Mouse (Mus musculus): ENCODE measurements around the gene Olfr370. TPM values are rescaled to one million over a fixed set of nuclear protein-coding genes. Genes with fewer than 3 reads are reported as not detected.
"Not testable (repeated sequence)": the region's sequence is repeated elsewhere in the genome, so short reads cannot be mapped to it uniquely, and the experiment has no call there.

The Olfr370 gene
- polyA plus RNA-seq (2012; rRNA removed), result not detected in 2 replicates

DNA sequence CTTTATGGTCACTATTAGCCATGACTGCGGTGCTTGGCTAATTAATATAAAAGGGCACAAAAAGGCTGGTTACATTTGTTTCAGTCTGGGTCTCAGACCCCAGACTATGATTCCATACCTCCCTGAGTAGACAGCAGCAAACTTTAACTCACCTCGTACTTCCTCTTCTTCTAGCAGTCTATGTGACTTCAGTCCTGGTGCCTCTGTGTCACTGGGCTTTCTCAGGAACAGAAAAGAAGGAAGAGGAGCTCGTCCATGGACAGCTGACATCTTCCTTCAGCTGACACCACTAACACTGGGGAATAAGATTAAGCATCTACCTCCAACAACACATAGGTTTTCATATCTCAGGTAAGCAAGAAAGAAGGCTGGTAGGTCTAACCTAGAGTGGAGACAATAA is at the start of gene Olfr370:
Gene Olfr370, plus strand, starts transcription at position 45 of the 400 bp plus-strand sequence.
- Histone ChIP-seq H3K4me1 (ENCODE audit: control insufficient read depth, insufficient read depth, low read length) (no peaks in the 10 kb centered on the region), H3K27ac (ENCODE audit: insufficient read depth, low read length) (no peak within 1 kb of the TSS), H3K27me3 (ENCODE audit: control insufficient read depth, insufficient read depth, low read length) (no peaks in the 10 kb centered on the region), H3K4me3 (replicated peaks; ENCODE audit: insufficient read depth, low read depth, low read length) (no peak within 1 kb of the TSS)
- TF ChIP-seq POLR2A (IDR thresholded peaks at IDR 0.05; ENCODE audit: borderline replicate concordance, insufficient read depth, low read length) (no peak), CTCF (IDR thresholded peaks at IDR 0.05; ENCODE audit: borderline replicate concordance, insufficient read depth, low read depth, low read length) (no peak)
- 65% methylated on average over 3 of the region's 3 CpGs for WGBS
- DNase-seq, result no peak

DNA sequence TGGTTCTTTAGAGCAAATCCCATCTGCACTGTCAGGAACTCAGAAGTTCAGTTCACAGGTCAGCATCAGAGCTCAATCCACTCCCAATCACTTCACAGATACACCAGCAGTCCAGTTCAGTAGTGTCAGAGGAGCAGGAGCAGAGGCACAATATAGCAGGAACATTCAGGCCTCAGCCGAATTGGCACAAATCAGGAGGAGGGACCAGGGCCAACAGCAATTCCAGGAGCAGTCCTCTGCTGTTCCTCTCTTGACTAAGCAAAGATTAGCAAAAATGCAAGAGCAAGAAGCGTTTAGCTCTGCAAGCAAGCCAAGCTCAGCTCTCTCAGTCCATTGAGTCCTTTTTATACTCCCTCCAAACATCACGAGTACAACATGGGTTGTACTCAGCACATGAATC is 23.9 kb upstream of the Olfr370 start:
- Histone ChIP-seq H3K4me1 (ENCODE audit: control insufficient read depth, insufficient read depth, low read length) (no peaks in the 10 kb centered on the region), H3K27ac (ENCODE audit: insufficient read depth, low read length) (no peak overlapping the region), H3K27me3 (ENCODE audit: control insufficient read depth, insufficient read depth, low read length) (no peaks in the 10 kb centered on the region), H3K4me3 (replicated peaks; ENCODE audit: insufficient read depth, low read depth, low read length) (no peak overlapping the region)
- TF ChIP-seq POLR2A (IDR thresholded peaks at IDR 0.05; ENCODE audit: borderline replicate concordance, insufficient read depth, low read length) (no peak), CTCF (IDR thresholded peaks at IDR 0.05; ENCODE audit: borderline replicate concordance, insufficient read depth, low read depth, low read length) (no peak)
- no peak for DNase-seq
- 74% methylated on average over 3 of the region's 3 CpGs for WGBS

DNA sequence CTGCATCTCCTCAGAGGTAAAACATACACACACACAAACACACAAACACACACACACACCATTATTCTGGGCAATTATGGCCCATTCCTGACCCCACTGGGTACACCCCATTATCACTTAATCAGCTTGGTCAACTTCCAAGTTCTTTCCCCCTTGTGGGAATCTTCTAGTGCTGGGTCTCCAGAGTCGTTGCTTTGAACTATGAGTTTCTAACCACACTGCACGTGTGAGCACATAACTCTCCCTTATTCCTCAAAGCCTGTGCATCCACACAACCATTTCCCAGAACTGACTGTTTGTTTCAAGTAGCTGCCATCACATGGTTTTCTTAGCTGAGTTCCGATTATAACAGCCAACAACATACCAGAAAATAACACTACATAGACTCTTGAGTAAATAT is 15.1 kb upstream of the Olfr370 start:
- Histone ChIP-seq H3K4me3 (replicated peaks; ENCODE audit: insufficient read depth, low read depth, low read length) (no peak overlapping the region), H3K27ac (ENCODE audit: insufficient read depth, low read length) (no peak overlapping the region), H3K4me1 (ENCODE audit: control insufficient read depth, insufficient read depth, low read length) (no peaks in the 10 kb centered on the region), H3K27me3 (ENCODE audit: control insufficient read depth, insufficient read depth, low read length) (no peaks in the 10 kb centered on the region)
- no peak for DNase-seq
- WGBS, result 71% methylated on average over 3 of the region's 3 CpGs
- no peak for TF ChIP-seq POLR2A (IDR thresholded peaks at IDR 0.05; ENCODE audit: borderline replicate concordance, insufficient read depth, low read length)
- TF ChIP-seq CTCF (IDR thresholded peaks at IDR 0.05; ENCODE audit: borderline replicate concordance, insufficient read depth, low read depth, low read length), result no peak

DNA sequence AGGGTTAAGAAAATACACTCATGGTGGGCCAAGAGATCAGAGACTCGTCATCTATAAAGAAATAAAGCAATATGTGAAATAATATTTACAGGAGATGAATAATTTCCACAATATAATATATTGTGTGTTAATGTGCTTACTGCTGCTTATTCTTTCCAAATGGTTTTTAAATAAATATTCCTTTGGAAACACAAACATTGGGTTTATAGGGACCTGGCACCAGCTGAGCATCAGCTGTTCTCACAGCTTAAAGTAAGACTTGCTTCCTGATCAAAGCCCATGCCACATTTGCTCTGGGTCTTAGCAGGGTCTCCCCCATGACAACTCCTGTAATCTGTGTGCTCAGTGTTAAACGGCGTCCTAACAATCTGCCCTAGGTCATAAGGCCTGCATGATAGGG is 14.7 kb upstream of the Olfr370 start:
- not testable (repeated sequence) for H3K4me3 ChIP-seq (replicated peaks; ENCODE audit: insufficient read depth, low read depth, low read length); H3K4me1 ChIP-seq (ENCODE audit: control insufficient read depth, insufficient read depth, low read length); H3K27me3 ChIP-seq (ENCODE audit: control insufficient read depth, insufficient read depth, low read length); H3K27ac ChIP-seq (ENCODE audit: insufficient read depth, low read length); DNase-seq
- 77% methylated on average over 3 of the region's 3 CpGs for WGBS

DNA sequence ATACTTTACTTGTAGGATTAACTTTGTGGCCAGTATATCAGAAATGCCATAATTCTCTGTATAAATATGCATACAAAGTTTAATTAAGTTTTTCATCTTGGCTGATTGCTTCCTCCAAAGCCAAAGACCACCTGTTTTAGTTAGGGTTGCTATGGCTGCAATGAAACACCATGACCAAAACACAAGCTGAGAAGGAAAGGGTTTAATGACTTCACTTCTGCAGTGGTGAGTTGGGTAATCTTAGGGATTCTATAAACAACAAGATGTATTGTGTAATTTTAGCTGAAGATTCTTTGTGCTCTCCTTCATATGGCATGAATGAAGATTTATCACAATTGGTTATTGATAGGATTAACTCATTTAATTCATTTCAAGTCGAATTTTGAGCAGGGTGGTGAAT is 14.3 kb upstream of the Olfr370 start:
- no peak for DNase-seq
- Histone ChIP-seq H3K27ac (ENCODE audit: insufficient read depth, low read length) (no peak overlapping the region), H3K4me3 (replicated peaks; ENCODE audit: insufficient read depth, low read depth, low read length) (no peak overlapping the region), H3K27me3 (ENCODE audit: control insufficient read depth, insufficient read depth, low read length) (no peaks in the 10 kb centered on the region), H3K4me1 (ENCODE audit: control insufficient read depth, insufficient read depth, low read length) (no peaks in the 10 kb centered on the region)
- 20% methylated on average over 1 of the region's 1 CpGs for WGBS
- TF ChIP-seq POLR2A (IDR thresholded peaks at IDR 0.05; ENCODE audit: borderline replicate concordance, insufficient read depth, low read length) (no peak), CTCF (IDR thresholded peaks at IDR 0.05; ENCODE audit: borderline replicate concordance, insufficient read depth, low read depth, low read length) (no peak)

DNA sequence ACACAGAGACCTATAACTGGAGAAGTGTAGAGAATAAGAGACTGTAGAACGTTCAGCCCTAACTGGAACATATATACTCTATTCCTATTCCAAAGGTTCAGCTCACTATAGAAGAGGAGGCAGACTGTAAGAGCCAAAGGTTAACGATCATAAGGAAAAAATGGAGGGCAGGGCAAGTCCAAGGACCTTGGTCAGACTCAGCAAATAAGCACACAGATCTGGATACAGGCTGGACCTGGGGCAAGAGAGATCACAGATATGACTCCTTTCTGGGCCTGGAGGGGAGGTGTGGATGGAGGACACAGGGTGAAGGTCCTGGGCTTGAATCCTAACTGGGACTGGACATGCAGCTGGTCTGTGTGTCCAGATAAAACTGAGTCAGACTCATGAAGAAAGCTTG is 778 bp upstream of the Olfr370 start:
- TF ChIP-seq POLR2A (IDR thresholded peaks at IDR 0.05; ENCODE audit: borderline replicate concordance, insufficient read depth, low read length), result no peak
- no peak for TF ChIP-seq CTCF (IDR thresholded peaks at IDR 0.05; ENCODE audit: borderline replicate concordance, insufficient read depth, low read depth, low read length)
- Histone ChIP-seq H3K27me3 (ENCODE audit: control insufficient read depth, insufficient read depth, low read length) (no peaks in the 10 kb centered on the region), H3K4me1 (ENCODE audit: control insufficient read depth, insufficient read depth, low read length) (no peaks in the 10 kb centered on the region), H3K4me3 (replicated peaks; ENCODE audit: insufficient read depth, low read depth, low read length) (no peak overlapping the region), H3K27ac (ENCODE audit: insufficient read depth, low read length) (no peak overlapping the region)
- WGBS, result 77% methylated on average over 2 of the region's 2 CpGs
- DNase-seq, result no peak

DNA sequence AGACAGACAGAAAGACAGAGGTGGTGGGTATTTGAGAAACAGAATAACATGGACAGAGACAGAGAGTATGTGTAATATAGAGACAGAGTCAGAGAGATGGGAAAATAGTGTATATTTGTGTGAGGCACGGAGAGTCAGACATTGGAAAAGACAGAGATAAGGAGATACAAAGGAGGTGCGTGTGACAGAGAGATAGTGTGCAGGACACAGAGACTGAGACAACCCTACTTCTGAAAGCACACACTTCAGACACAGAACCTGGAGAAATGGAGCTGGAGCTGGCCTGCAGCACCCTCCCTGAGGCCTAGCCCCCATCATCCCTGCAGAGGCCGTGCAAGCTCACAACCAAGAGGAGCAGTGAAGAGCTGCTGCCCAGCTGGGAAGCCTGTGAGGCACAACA is 27.1 kb downstream of the Olfr370 start:
- no peak for DNase-seq
- 79% methylated on average over 3 of the region's 3 CpGs for WGBS
- Histone ChIP-seq H3K27me3 (ENCODE audit: control insufficient read depth, insufficient read depth, low read length) (no peaks in the 10 kb centered on the region), H3K27ac (ENCODE audit: insufficient read depth, low read length) (no peak overlapping the region), H3K4me3 (replicated peaks; ENCODE audit: insufficient read depth, low read depth, low read length) (no peak overlapping the region), H3K4me1 (ENCODE audit: control insufficient read depth, insufficient read depth, low read length) (no peaks in the 10 kb centered on the region; the same call in 1 of the 2 replicates)
- TF ChIP-seq CTCF (IDR thresholded peaks at IDR 0.05; ENCODE audit: borderline replicate concordance, insufficient read depth, low read depth, low read length) (no peak), POLR2A (IDR thresholded peaks at IDR 0.05; ENCODE audit: borderline replicate concordance, insufficient read depth, low read length) (no peak)

DNA sequence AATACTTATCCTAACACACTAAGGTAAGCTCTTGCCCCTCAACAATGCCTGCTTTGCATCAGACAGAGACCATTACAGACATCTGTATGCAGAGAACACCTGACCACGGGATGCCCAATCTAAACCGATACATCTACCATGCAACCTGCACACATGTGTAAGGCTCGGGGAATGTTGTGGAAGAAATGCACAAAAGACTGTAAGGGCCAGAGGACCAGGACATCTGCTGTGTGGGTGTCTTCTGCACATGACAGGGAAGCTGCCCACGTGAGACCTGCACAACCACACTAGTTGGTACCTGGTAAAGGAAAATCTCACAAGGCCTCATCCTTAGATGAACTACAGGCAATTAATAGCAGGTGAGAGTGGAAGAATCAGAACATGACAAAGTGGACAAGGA is 27.7 kb downstream of the Olfr370 start:
- Histone ChIP-seq H3K4me1 (ENCODE audit: control insufficient read depth, insufficient read depth, low read length) (peaks cover 2% of the 10 kb centered on the region), H3K27ac (ENCODE audit: insufficient read depth, low read length) (no peak overlapping the region), H3K27me3 (ENCODE audit: control insufficient read depth, insufficient read depth, low read length) (no peaks in the 10 kb centered on the region), H3K4me3 (replicated peaks; ENCODE audit: insufficient read depth, low read depth, low read length) (no peak overlapping the region)
- 61% methylated on average over 4 of the region's 4 CpGs for WGBS
- DNase-seq, result no peak
- TF ChIP-seq CTCF (IDR thresholded peaks at IDR 0.05; ENCODE audit: borderline replicate concordance, insufficient read depth, low read depth, low read length) (no peak), POLR2A (IDR thresholded peaks at IDR 0.05; ENCODE audit: borderline replicate concordance, insufficient read depth, low read length) (no peak)
